In genomic region chrX:52453445-52454182, GRCm38 (mm10) we compare ENCODE assay signal across 8 mouse cellular contexts.
DNase-seq lines count a peak whose midpoint lies in the region; ATAC-seq and TF ChIP-seq lines count a peak whose summit lies in the region.

No protein-coding gene starts in this region.

- H3K9ac ChIP-seq in heart, embryonic 13.5 days = no peak overlapping the region
- H3K9ac ChIP-seq in kidney, postnatal 0 days (ENCODE audit: low read depth, low read length) = no peak overlapping the region
- no peak overlapping the region for H3K9ac ChIP-seq in liver, embryonic 11.5 days (ENCODE audit: low read depth, low read length)
- H3K9ac ChIP-seq in neural tube, embryonic 14.5 days (replicated peaks; ENCODE audit: low read depth, low read length) = no peak overlapping the region

- no peaks in the 10 kb centered on the region for H3K27me3 ChIP-seq in C2C12 (ENCODE audit: control insufficient read depth, insufficient read depth, insufficient read length)
- H3K27me3 ChIP-seq in heart, embryonic 13.5 days (replicated peaks) = no peaks in the 10 kb centered on the region
- H3K27me3 ChIP-seq in kidney, postnatal 0 days (ENCODE audit: insufficient read depth, low read length) = no peaks in the 10 kb centered on the region
- no peaks in the 10 kb centered on the region for H3K27me3 ChIP-seq in liver, embryonic 11.5 days (replicated peaks; ENCODE audit: control insufficient read depth, insufficient read depth, low read length)
- H3K27me3 ChIP-seq in neural tube, embryonic 14.5 days (ENCODE audit: control insufficient read depth, insufficient read depth, low read length) = no peaks in the 10 kb centered on the region
- H3K27me3 ChIP-seq in testis, adult 2 months (ENCODE audit: control insufficient read depth, insufficient read depth, low read length) = no peaks in the 10 kb centered on the region

- H3K79me2 ChIP-seq in C2C12 (ENCODE audit: control insufficient read depth, insufficient read depth) = no peaks in the 10 kb centered on the region

- TF ChIP-seq CTCF in C2C12 (IDR thresholded peaks at IDR 0.05; ENCODE audit: control insufficient read depth, insufficient read depth, insufficient read length) = peak; percentile 39
- TF ChIP-seq CTCF in bone marrow, adult 2 months (IDR thresholded peaks at IDR 0.05; ENCODE audit: control insufficient read depth, insufficient read depth, low read length) = peak; percentile 81
- peak; percentile 59; the same call in 1 of the 2 replicates for TF ChIP-seq CTCF in embryonic fibroblast, embryonic 13.5 days (IDR thresholded peaks at IDR 0.05; ENCODE audit: borderline replicate concordance, insufficient read depth, low read length)
- TF ChIP-seq CTCF in kidney, postnatal 0 days (IDR thresholded peaks at IDR 0.05; ENCODE audit: low read depth) = peak; percentile 93
- TF ChIP-seq CTCF in testis, adult 2 months (IDR thresholded peaks at IDR 0.05; ENCODE audit: control insufficient read depth, insufficient read depth, insufficient replicate concordance, low read depth, low read length) = peak; percentile 69; the same call in 1 of the 2 replicates

- peak; percentile 83 for DNase-seq in kidney, postnatal 0 days (ENCODE audit: low spot score)
- DNase-seq in liver, embryonic 11.5 days (ENCODE audit: low spot score) = peak; percentile 36

- H3K4me1 ChIP-seq in bone marrow, adult 2 months (ENCODE audit: control insufficient read depth, insufficient read depth, low read length) = no peaks in the 10 kb centered on the region
- no peaks in the 10 kb centered on the region for H3K4me1 ChIP-seq in embryonic fibroblast, embryonic 13.5 days (ENCODE audit: control insufficient read depth, insufficient read depth, low read length)
- peaks cover 27% of the 10 kb centered on the region for H3K4me1 ChIP-seq in heart, embryonic 13.5 days
- no peaks in the 10 kb centered on the region for H3K4me1 ChIP-seq in kidney, postnatal 0 days (replicated peaks; ENCODE audit: insufficient read depth, low read length)
- H3K4me1 ChIP-seq in liver, embryonic 11.5 days (replicated peaks; ENCODE audit: control insufficient read depth, insufficient read depth, low read length) = no peaks in the 10 kb centered on the region; the same call in 1 of the 2 replicates
- no peaks in the 10 kb centered on the region for H3K4me1 ChIP-seq in neural tube, embryonic 14.5 days (ENCODE audit: control insufficient read depth, insufficient read depth, low read length)
- H3K4me1 ChIP-seq in testis, adult 2 months (ENCODE audit: control insufficient read depth, insufficient read depth, low read length) = no peaks in the 10 kb centered on the region

- H3K4me3 ChIP-seq in C2C12 (ENCODE audit: insufficient read depth, poor library complexity, severe bottlenecking) = no peak overlapping the region
- H3K4me3 ChIP-seq in bone marrow, adult 2 months (replicated peaks; ENCODE audit: control insufficient read depth, low read depth, low read length) = no peak overlapping the region
- H3K4me3 ChIP-seq in embryonic fibroblast, embryonic 13.5 days (ENCODE audit: insufficient read depth, low read length) = no peak overlapping the region
- no peak overlapping the region for H3K4me3 ChIP-seq in heart, embryonic 13.5 days
- no peak overlapping the region for H3K4me3 ChIP-seq in kidney, postnatal 0 days (replicated peaks; ENCODE audit: low read depth, low read length)
- no peak overlapping the region for H3K4me3 ChIP-seq in liver, embryonic 11.5 days (ENCODE audit: low read depth, low read length)
- H3K4me3 ChIP-seq in neural tube, embryonic 14.5 days (ENCODE audit: low read depth, low read length) = no peak overlapping the region
- no peak overlapping the region for H3K4me3 ChIP-seq in testis, adult 2 months (ENCODE audit: control insufficient read depth, low read depth, low read length)

- H3K36me3 ChIP-seq in C2C12 (ENCODE audit: control insufficient read depth, insufficient read depth) = no peaks in the 10 kb centered on the region
- H3K36me3 ChIP-seq in heart, embryonic 13.5 days = no peaks in the 10 kb centered on the region
- H3K36me3 ChIP-seq in kidney, postnatal 0 days (ENCODE audit: insufficient read depth, low read length) = no peaks in the 10 kb centered on the region
- H3K36me3 ChIP-seq in liver, embryonic 11.5 days (ENCODE audit: control insufficient read depth, insufficient read depth, low read length) = no peaks in the 10 kb centered on the region
- no peaks in the 10 kb centered on the region for H3K36me3 ChIP-seq in neural tube, embryonic 14.5 days (ENCODE audit: control insufficient read depth, insufficient read depth, low read length)
- H3K36me3 ChIP-seq in testis, adult 2 months (ENCODE audit: control insufficient read depth, insufficient read depth, low read length) = no peaks in the 10 kb centered on the region

- peak overlapping the region; percentile 50 for H3K4me2 ChIP-seq in heart, embryonic 13.5 days
- H3K4me2 ChIP-seq in kidney, postnatal 0 days (ENCODE audit: low read length) = peak overlapping the region; percentile 27; the same call in 1 of the 2 replicates
- H3K4me2 ChIP-seq in liver, embryonic 11.5 days = no peak overlapping the region
- no peak overlapping the region for H3K4me2 ChIP-seq in neural tube, embryonic 14.5 days (ENCODE audit: low read depth, low read length)

- H3ac ChIP-seq in C2C12 (ENCODE audit: control insufficient read depth, insufficient read length, low read depth) = no peak overlapping the region

- H3K9me3 ChIP-seq in heart, embryonic 13.5 days = no peaks in the 10 kb centered on the region
- H3K9me3 ChIP-seq in kidney, postnatal 0 days (replicated peaks; ENCODE audit: low read length) = no peaks in the 10 kb centered on the region
- no peaks in the 10 kb centered on the region for H3K9me3 ChIP-seq in liver, embryonic 11.5 days (ENCODE audit: control insufficient read depth, low read length)
- no peaks in the 10 kb centered on the region for H3K9me3 ChIP-seq in neural tube, embryonic 14.5 days (ENCODE audit: control insufficient read depth, low read length)

- no peak overlapping the region for H3K27ac ChIP-seq in bone marrow, adult 2 months (ENCODE audit: control insufficient read depth, insufficient read depth, low read depth, low read length, poor library complexity)
- no peak overlapping the region for H3K27ac ChIP-seq in embryonic fibroblast, embryonic 13.5 days (ENCODE audit: insufficient read depth, low read length)
- peak overlapping the region; percentile 24; the same call in 1 of the 2 replicates for H3K27ac ChIP-seq in heart, embryonic 13.5 days (replicated peaks)
- no peak overlapping the region for H3K27ac ChIP-seq in kidney, postnatal 0 days
- H3K27ac ChIP-seq in liver, embryonic 11.5 days (ENCODE audit: low read depth, low read length) = no peak overlapping the region
- H3K27ac ChIP-seq in neural tube, embryonic 14.5 days (ENCODE audit: low read depth, low read length) = no peak overlapping the region
- H3K27ac ChIP-seq in testis, adult 2 months (ENCODE audit: control insufficient read depth, insufficient read depth, low read depth, low read length) = no peak overlapping the region

- WGBS in bone marrow, adult 2 months = 39% methylated on average over 6 of the region's 6 CpGs
- WGBS in heart, embryonic 13.5 days = 14% methylated on average over 6 of the region's 6 CpGs
- whole genome bisulfite sequencing in kidney, postnatal 0 days = 35% methylated on average over 6 of the region's 6 CpGs
- WGBS in liver, embryonic 11.5 days = 42% methylated on average over 6 of the region's 6 CpGs
- WGBS in neural tube, embryonic 14.5 days = 19% methylated on average over 6 of the region's 6 CpGs

- no peaks in the 10 kb centered on the region for H3K79me3 ChIP-seq in C2C12 (ENCODE audit: low read depth)

- TF ChIP-seq POLR2A in bone marrow, adult 2 months (IDR thresholded peaks at IDR 0.05; ENCODE audit: borderline replicate concordance, control insufficient read depth, low read depth, low read length) = no peak
- no peak for TF ChIP-seq POLR2A in embryonic fibroblast, embryonic 13.5 days (IDR thresholded peaks at IDR 0.05; ENCODE audit: low read depth, low read length)
- no peak for TF ChIP-seq POLR2A in testis, adult 2 months (IDR thresholded peaks at IDR 0.05; ENCODE audit: control insufficient read depth, low read depth, low read length)

- ATAC-seq in heart, embryonic 13.5 days (ENCODE audit: extremely low read depth, insufficient number of reproducible peaks, low FRiP score, low TSS enrichment) = no peak
- ATAC-seq in kidney, postnatal 0 days (replicated peaks; ENCODE audit: low FRiP score, low read depth) = no peak
- no peak for ATAC-seq in liver, embryonic 11.5 days (replicated peaks; ENCODE audit: low FRiP score)
- ATAC-seq in neural tube, embryonic 14.5 days (ENCODE audit: low read depth) = peak; percentile 77; the same call in 1 of the 2 replicates

TF ChIP-seq in C2C12, 6 proteins besides CTCF, POLR2A, EP300 and RAD21:
- TF ChIP-seq MYOG (IDR thresholded peaks at IDR 0.05; ENCODE audit: control insufficient read depth, extremely low read depth, insufficient read length) (no peak), FOSL1 (IDR thresholded peaks at IDR 0.05; ENCODE audit: insufficient read depth, low read length, poor library complexity, severe bottlenecking) (no peak), CEBPB (IDR thresholded peaks at IDR 0.05; ENCODE audit: low read depth) (no peak), MAX (IDR thresholded peaks at IDR 0.05) (no peak)

Comparison
In these comparisons a context has a peak if more than half of its experiments do, and no peak if none do; other contexts are left out.
1. CTCF ChIP-seq: peak in every context shown above with its lines; median percentile 93 in kidney, postnatal 0 days; 81 in bone marrow, adult 2 months; 69 in testis, adult 2 months; 59 in embryonic fibroblast, embryonic 13.5 days; 39 in C2C12.
2. H3K4me2 ChIP-seq: peak in heart, embryonic 13.5 days (single experiment) and kidney, postnatal 0 days (single experiment); none in liver, embryonic 11.5 days (single experiment) and neural tube, embryonic 14.5 days (single experiment).